Mouse (Mus musculus) spleen, adult 2 months (tissue): ENCODE results near the gene Hoxa9.

ENCODE experiments used
- CTCF ChIP-seq: fragments of 200-500 bp; IDR thresholded peaks from 2 replicates; pipeline ENCODE4 v1.5.1; 2011; ENCODE audit warnings: mild to moderate bottlenecking, inconsistent platforms; ENCODE audit not compliant: insufficient read depth, insufficient read length, insufficient replicate concordance; ENCODE audit errors: extremely low read depth
- POLR2A ChIP-seq: fragments of 200-500 bp; IDR thresholded peaks from 2 replicates; pipeline ENCODE4 v1.6.1; 2011; ENCODE audit warnings: low read depth, low read length, inconsistent platforms

DNA sequence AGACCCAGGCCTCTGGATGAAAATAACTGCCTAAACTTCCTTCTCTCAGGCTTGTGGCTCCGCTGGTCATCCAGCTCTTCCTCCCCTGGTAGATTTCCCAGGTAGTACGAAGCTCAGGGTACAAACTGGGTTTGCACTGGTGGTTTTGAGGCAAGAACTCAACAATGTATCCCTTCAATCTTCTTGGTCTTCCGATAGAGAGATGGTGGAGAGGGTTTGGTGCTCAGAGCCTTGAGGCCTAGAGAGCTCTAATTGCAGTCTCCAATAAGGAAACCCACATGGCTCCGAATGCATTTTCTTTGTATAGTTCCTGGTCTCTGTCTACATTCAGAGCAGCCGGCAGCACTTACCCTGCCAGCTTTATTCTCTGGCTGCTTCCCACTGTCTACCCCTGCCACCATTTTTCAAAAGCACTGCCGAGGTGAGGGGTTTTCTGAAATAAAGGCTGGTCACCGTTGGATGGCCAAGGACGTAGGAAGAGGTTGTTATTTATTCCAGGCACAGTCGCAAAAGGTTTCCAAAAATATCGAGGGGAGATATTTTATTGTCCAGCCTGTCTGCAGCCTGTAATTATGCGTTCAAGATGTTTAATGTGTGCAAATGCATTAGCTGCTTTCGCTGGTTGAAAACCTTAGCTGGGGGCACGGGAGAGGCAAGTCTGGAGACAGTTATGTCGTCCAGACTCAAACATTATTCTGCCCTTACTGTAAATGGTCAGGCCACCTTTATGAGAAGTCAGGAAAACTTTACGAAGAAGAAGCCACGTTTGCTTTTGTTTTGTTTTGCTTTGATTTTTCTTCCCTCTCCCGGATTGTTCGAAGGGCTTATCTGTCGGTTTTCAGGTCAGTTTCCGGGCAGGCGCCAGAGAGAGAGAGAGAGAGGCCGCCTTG, 42.1 kb upstream of the Hoxa9 start:
- TF ChIP-seq CTCF: no peak
- no peak for TF ChIP-seq POLR2A
